Mouse (Mus musculus) embryonic facial prominence, embryonic 11.5 days (tissue): ENCODE measurements around the gene Dock6. TPM values are rescaled to one million over a fixed set of nuclear protein-coding genes. Genes with fewer than 3 reads are reported as not detected.

Experiments
- ATAC-seq: fragments of 200-750 bp; cut with Nextera tagmentation; replicated peaks from 2 replicates; pipeline ENCODE4 v1.8.0; 2017; ENCODE audit warnings: low read depth; ENCODE audit not compliant: insufficient number of reproducible peaks, low FRiP score, low TSS enrichment
- DNase-seq: peaks from one replicate; pipeline ENCODE4 v3.0.0-alpha.2; 2015; ENCODE audit warnings: low spot score
- H3K27ac ChIP-seq: fragments of 300-500 bp; sonication (generic); replicated peaks from 2 replicates; pipeline ENCODE4 v1.5.1; 2014; ENCODE audit warnings: mild to moderate bottlenecking, low read depth, low read length, control low read depth
- H3K27me3 ChIP-seq: fragments of 300-500 bp; sonication (generic); 2 replicates; pipeline ENCODE4 v1.6.1; 2014; ENCODE audit warnings: mild to moderate bottlenecking, low read length, moderate library complexity, mixed read lengths; ENCODE audit not compliant: control insufficient read depth, insufficient read depth
- H3K36me3 ChIP-seq: fragments of 300-500 bp; sonication (generic); replicated peaks from 2 replicates; pipeline ENCODE4 v1.6.1; 2014; ENCODE audit warnings: low read depth, mild to moderate bottlenecking, low read length, moderate library complexity, mixed read lengths; ENCODE audit not compliant: control insufficient read depth, insufficient read depth
- H3K4me1 ChIP-seq: fragments of 300-500 bp; sonication (generic); 2 replicates; pipeline ENCODE4 v1.6.1; 2014; ENCODE audit warnings: low read length, mixed read lengths; ENCODE audit not compliant: control insufficient read depth, insufficient read depth
- H3K4me2 ChIP-seq: fragments of 300-500 bp; sonication (generic); 2 replicates; pipeline ENCODE4 v1.6.1; 2014; ENCODE audit warnings: low read depth, mild to moderate bottlenecking, control low read depth, low read length, moderate library complexity
- H3K4me3 ChIP-seq: fragments of 300-500 bp; sonication (generic); 2 replicates; pipeline ENCODE4 v1.5.1; 2014; ENCODE audit warnings: low read depth, low read length, control low read depth
- H3K9ac ChIP-seq: fragments of 300-500 bp; sonication (generic); replicated peaks from 2 replicates; pipeline ENCODE4 v1.6.1; 2014; ENCODE audit warnings: mild to moderate bottlenecking, control low read depth, low read length
- H3K9me3 ChIP-seq: fragments of 300-500 bp; sonication (generic); replicated peaks from 2 replicates; pipeline ENCODE4 v1.6.1; 2016; ENCODE audit warnings: mild to moderate bottlenecking, low read length, inconsistent platforms, mixed read lengths; ENCODE audit not compliant: control insufficient read depth
- WGBS: fragments of 180-500 bp; shearing (Covaris S2); extraction: QIAGEN DNeasy Blood & Tissue Kit; methylation state at CpG from one replicate; pipeline ENCODE4 v1.1.7; 2014; 5-methylcytosine and 5-hydroxymethylcytosine counted together
- polyA plus RNA-seq: library from polyadenylated mRNA; unstranded; fragments of >200 nt; fragmentation: Nextera tagmentation; extraction: Ambion mirVana; gene quantifications from 2 replicates; pipeline ENCODE4 v1.2.1, GENCODE M21; 2014

Dock6 gene
- polyA plus RNA-seq, 1 experiment from 2014 or later, result 15.6 TPM

GRCm38 (mm10) chr9:21831558-21832240, 20.7 kb downstream of the Dock6 start:
- Histone ChIP-seq H3K9me3 (no peaks in the 10 kb centered on the region), H3K27ac (no peak overlapping the region), H3K4me3 (no peak overlapping the region), H3K4me2 (no peak overlapping the region), H3K27me3 (no peaks in the 10 kb centered on the region), H3K4me1 (no peaks in the 10 kb centered on the region), H3K36me3 (peaks cover 4% of the 10 kb centered on the region), H3K9ac (no peak overlapping the region)
- DNase-seq (no peak), ATAC-seq (no peak)
- 93% methylated on average over 20 of the region's 20 CpGs for WGBS

- Histone ChIP-seq H3K9me3 (no peaks in the 10 kb centered on the region), H3K4me3 (no peak overlapping the region), H3K9ac (no peak overlapping the region), H3K36me3 (peaks cover 4% of the 10 kb centered on the region), H3K4me1 (no peaks in the 10 kb centered on the region), H3K27ac (no peak overlapping the region), H3K27me3 (no peaks in the 10 kb centered on the region), H3K4me2 (no peak overlapping the region)
- WGBS, result 81% methylated on average over 11 of the region's 11 CpGs
- ATAC-seq, result no peak
- no peak for DNase-seq
These were observed 21.5 kb downstream of the Dock6 start for GRCm38 (mm10) chr9:21830936-21831335.

GRCm38 (mm10) chr9:21830461-21830850, 22.0 kb downstream of the Dock6 start:
- H3K9me3 ChIP-seq, result no peaks in the 10 kb centered on the region
- peaks cover 4% of the 10 kb centered on the region for H3K36me3 ChIP-seq
- ATAC-seq, result no peak
- no peaks in the 10 kb centered on the region for H3K4me1 ChIP-seq
- WGBS, result 78% methylated on average over 5 of the region's 5 CpGs
- no peak for DNase-seq
- no peak overlapping the region for H3K4me3 ChIP-seq
- H3K27me3 ChIP-seq, result no peaks in the 10 kb centered on the region
- H3K27ac ChIP-seq, result no peak overlapping the region
- no peak overlapping the region for H3K4me2 ChIP-seq
- H3K9ac ChIP-seq, result no peak overlapping the region

GRCm38 (mm10) chr9:21829834-21830460, 22.5 kb downstream of the Dock6 start:
- Histone ChIP-seq H3K9ac (no peak overlapping the region), H3K9me3 (no peaks in the 10 kb centered on the region), H3K4me3 (no peak overlapping the region), H3K4me1 (no peaks in the 10 kb centered on the region), H3K4me2 (no peak overlapping the region), H3K27me3 (no peaks in the 10 kb centered on the region), H3K27ac (no peak overlapping the region), H3K36me3 (peaks cover 4% of the 10 kb centered on the region)
- ATAC-seq (no peak), DNase-seq (no peak)
- WGBS, result 92% methylated on average over 14 of the region's 14 CpGs

GRCm38 (mm10) chr9:21824366-21824765, 28.1 kb downstream of the Dock6 start:
- no peak overlapping the region for H3K27ac ChIP-seq
- no peak overlapping the region for H3K4me2 ChIP-seq
- no peak overlapping the region for H3K9ac ChIP-seq
- WGBS, result 52% methylated on average over 10 of the region's 10 CpGs
- H3K36me3 ChIP-seq, result no peaks in the 10 kb centered on the region
- no peak overlapping the region for H3K4me3 ChIP-seq
- H3K27me3 ChIP-seq, result no peaks in the 10 kb centered on the region
- no peaks in the 10 kb centered on the region for H3K9me3 ChIP-seq
- ATAC-seq (no peak), DNase-seq (no peak)
- no peaks in the 10 kb centered on the region for H3K4me1 ChIP-seq

GRCm38 (mm10) chr9:21823957-21824356, 28.5 kb downstream of the Dock6 start:
- Histone ChIP-seq H3K9me3 (no peaks in the 10 kb centered on the region), H3K27ac (no peak overlapping the region), H3K4me2 (no peak overlapping the region), H3K36me3 (no peaks in the 10 kb centered on the region), H3K9ac (no peak overlapping the region), H3K4me3 (no peak overlapping the region), H3K4me1 (no peaks in the 10 kb centered on the region), H3K27me3 (no peaks in the 10 kb centered on the region)
- no peak for ATAC-seq
- WGBS, result 59% methylated on average over 4 of the region's 4 CpGs
- DNase-seq, result no peak

- WGBS, result 89% methylated on average over 6 of the region's 6 CpGs
- ATAC-seq, result no peak
- DNase-seq, result no peak
- H3K27me3 ChIP-seq, result no peaks in the 10 kb centered on the region
- no peak overlapping the region for H3K27ac ChIP-seq
- H3K36me3 ChIP-seq, result no peaks in the 10 kb centered on the region
- H3K9ac ChIP-seq, result no peak overlapping the region
- H3K4me3 ChIP-seq, result no peak overlapping the region
- H3K4me2 ChIP-seq, result no peak overlapping the region
- H3K9me3 ChIP-seq, result no peaks in the 10 kb centered on the region
- H3K4me1 ChIP-seq, result no peaks in the 10 kb centered on the region
These were observed 29.7 kb downstream of the Dock6 start for GRCm38 (mm10) chr9:21822686-21823085.

- Histone ChIP-seq H3K27ac (no peak overlapping the region), H3K9ac (no peak overlapping the region), H3K9me3 (no peaks in the 10 kb centered on the region), H3K4me1 (no peaks in the 10 kb centered on the region), H3K27me3 (no peaks in the 10 kb centered on the region), H3K4me3 (no peak overlapping the region), H3K4me2 (no peak overlapping the region), H3K36me3 (no peaks in the 10 kb centered on the region)
- WGBS, result 82% methylated on average over 12 of the region's 12 CpGs
- DNase-seq, result no peak
- ATAC-seq, result no peak
These were observed 32.3 kb downstream of the Dock6 start for GRCm38 (mm10) chr9:21820183-21820582.
